Mouse (Mus musculus) forebrain, embryonic 11.5 days (tissue): ENCODE results near the gene Nipal3. TPM values are rescaled to one million over a fixed set of nuclear protein-coding genes. Genes with fewer than 3 reads are reported as not detected.

ENCODE experiments used
- ATAC-seq: fragments of 200-750 bp; cut with Nextera tagmentation; replicated peaks from 2 replicates; pipeline ENCODE4 v1.8.0; 2017; ENCODE audit warnings: moderate TSS enrichment; ENCODE audit not compliant: low FRiP score
- DNase-seq: peaks from one replicate; pipeline ENCODE4 v3.0.0-alpha.2; 2017; ENCODE audit warnings: low spot score
- H3K27ac ChIP-seq: fragments of 300-500 bp; sonication (generic); 2 replicates; pipeline ENCODE4 v1.5.1; 2014; ENCODE audit warnings: low read depth, low read length
- H3K27me3 ChIP-seq: fragments of 300-500 bp; sonication (generic); 2 replicates; pipeline ENCODE4 v1.6.1; 2014; ENCODE audit warnings: mild to moderate bottlenecking, low read length, mixed read lengths; ENCODE audit not compliant: control insufficient read depth, insufficient read depth
- H3K36me3 ChIP-seq: fragments of 300-500 bp; sonication (generic); 2 replicates; pipeline ENCODE4 v1.6.1; 2014; ENCODE audit warnings: mild to moderate bottlenecking, low read length, moderate library complexity, mixed read lengths; ENCODE audit not compliant: control insufficient read depth, insufficient read depth
- H3K4me1 ChIP-seq: fragments of 300-500 bp; sonication (generic); replicated peaks from 2 replicates; pipeline ENCODE4 v1.6.1; 2014; ENCODE audit warnings: low read length, mixed read lengths; ENCODE audit not compliant: control insufficient read depth, insufficient read depth
- H3K4me2 ChIP-seq: fragments of 300-500 bp; sonication (generic); 2 replicates; pipeline ENCODE4 v1.6.1; 2014; ENCODE audit warnings: low read depth, mild to moderate bottlenecking, low read length, moderate library complexity, mixed read lengths; ENCODE audit not compliant: severe bottlenecking
- H3K4me3 ChIP-seq: fragments of 300-500 bp; sonication (generic); 2 replicates; pipeline ENCODE4 v1.5.1; 2014; ENCODE audit warnings: low read depth, low read length
- H3K9ac ChIP-seq: fragments of 300-500 bp; sonication (generic); 2 replicates; pipeline ENCODE4 v1.6.1; 2014; ENCODE audit warnings: low read length
- H3K9me3 ChIP-seq: fragments of 300-500 bp; sonication (generic); 2 replicates; pipeline ENCODE4 v1.6.1; 2016; ENCODE audit warnings: low read length, mixed read lengths; ENCODE audit not compliant: control insufficient read depth
- WGBS: fragments of 180-500 bp; shearing (Covaris S2); extraction: QIAGEN DNeasy Blood & Tissue Kit; methylation state at CpG from one replicate; pipeline ENCODE4 v1.1.7; 2014; 5-methylcytosine and 5-hydroxymethylcytosine counted together
- microRNA counts: library from miRNA; unstranded; fragments of <30 nt; microRNA quantifications from one replicate; lab custom pipeline; 2015
- microRNA-seq: library from miRNA; unstranded; fragments of <30 nt; microRNA quantifications from one replicate; pipeline ENCODE4, GENCODE M21; 2016; ENCODE audit not compliant: insufficient number of aligned reads
- polyA plus RNA-seq: library from polyadenylated mRNA; unstranded; fragments of >200 nt; fragmentation: Nextera tagmentation; extraction: Ambion mirVana; gene quantifications from 2 replicates; pipeline ENCODE4 v1.2.1, GENCODE M21; 2014

The Nipal3 gene
- polyA plus RNA-seq, 1 experiment from 2014 or later, result 3.0 TPM

GRCm38 (mm10) chr4:135401881-135402280 lies 93.0 kb downstream of the Nipal3 start:
- DNase-seq (no peak), ATAC-seq (no peak)
- peaks cover 10% of the 10 kb centered on the region for H3K27me3 ChIP-seq
- H3K4me2 ChIP-seq, result no peak overlapping the region
- 0 out of 2 replicates have a peak, but pooled peaks cover 9% of the 10 kb centered on the region for H3K4me1 ChIP-seq
- WGBS, result 26% methylated on average over 7 of the region's 7 CpGs
- H3K9me3 ChIP-seq, result no peaks in the 10 kb centered on the region
- H3K9ac ChIP-seq, result no peak overlapping the region
- no peak overlapping the region for H3K4me3 ChIP-seq
- no peaks in the 10 kb centered on the region for H3K36me3 ChIP-seq
- H3K27ac ChIP-seq, result no peak overlapping the region

- peak within 1 kb of the TSS; percentile 51 for H3K9ac ChIP-seq
- 0 out of 2 replicates have a peak, but pooled peaks cover 9% of the 10 kb centered on the region for H3K4me1 ChIP-seq
- DNase-seq (peak; percentile 63), ATAC-seq (no peak)
- H3K27me3 ChIP-seq, result peaks cover 10% of the 10 kb centered on the region
- no peak within 1 kb of the TSS for H3K27ac ChIP-seq
- H3K4me2 ChIP-seq, result peak within 1 kb of the TSS; percentile 60
- H3K36me3 ChIP-seq, result no peaks in the 10 kb centered on the region
- H3K4me3 ChIP-seq, result peak within 1 kb of the TSS; percentile 32
- under 1% methylated on average over 29 of the region's 29 CpGs for WGBS
- no peaks in the 10 kb centered on the region for H3K9me3 ChIP-seq
These were observed 96.8 kb downstream of the Nipal3 start, which contains the start of gene Ncmap for GRCm38 (mm10) chr4:135397991-135398390. Gene Ncmap (minus strand): TSS chr4:135398227.

GRCm38 (mm10) chr4:135397551-135397950 lies 97.3 kb downstream of the Nipal3 start:
- Histone ChIP-seq H3K4me2 (peak overlapping the region; percentile 60), H3K9me3 (no peaks in the 10 kb centered on the region), H3K27me3 (peaks cover 10% of the 10 kb centered on the region), H3K4me1 (0 out of 2 replicates have a peak, but pooled peaks cover 9% of the 10 kb centered on the region), H3K36me3 (no peaks in the 10 kb centered on the region), H3K27ac (no peak overlapping the region), H3K4me3 (peak overlapping the region; percentile 32), H3K9ac (peak overlapping the region; percentile 51)
- no peak for DNase-seq
- 1% methylated on average over 16 of the region's 16 CpGs for WGBS
- no peak for ATAC-seq

GRCm38 (mm10) chr4:135396303-135396702 lies 98.5 kb downstream of the Nipal3 start:
- H3K27ac ChIP-seq, result no peak overlapping the region
- H3K9me3 ChIP-seq, result no peaks in the 10 kb centered on the region
- H3K9ac ChIP-seq, result no peak overlapping the region
- H3K4me1 ChIP-seq, result 0 out of 2 replicates have a peak, but pooled peaks cover 9% of the 10 kb centered on the region
- H3K36me3 ChIP-seq, result no peaks in the 10 kb centered on the region
- H3K4me2 ChIP-seq, result no peak overlapping the region
- no peak for ATAC-seq
- DNase-seq, result no peak
- WGBS, result 90% methylated on average over 5 of the region's 5 CpGs
- peaks cover 10% of the 10 kb centered on the region for H3K27me3 ChIP-seq
- H3K4me3 ChIP-seq, result no peak overlapping the region

MicroRNAs encoded within 50 kb of the gene (microRNA counts, 519-probe panel; counts per million panel counts)
- microRNA mmu-miR-700 (lab: Ali Mortazavi, UCI), result 31.2 counts per million

Small RNA genes within 50 kb of the gene (microRNA-seq; reads per million reads assigned to microRNA genes)
- gene Gm25317 (not detected), gene Mir700 (367 reads per million, percentile 55 among the genes with 10 or more reads in this experiment)

Other genes starting within 250 kb of the Nipal3 start
- gene Clic4, start 222.2 kb downstream of the Nipal3 start, polyA plus RNA-seq, result 194 and 195 TPM in 2 replicates
- 212 and 241 TPM in 2 replicates for gene Srrm1, start 141.7 kb downstream of the Nipal3 start, polyA plus RNA-seq
- 0.20 and 0.43 TPM in 2 replicates for gene Ncmap, start 96.8 kb downstream of the Nipal3 start, polyA plus RNA-seq
- 12.7 and 14.1 TPM in 2 replicates for gene Rcan3, start 61.2 kb downstream of the Nipal3 start, polyA plus RNA-seq
- 0.35 and 0.44 TPM in 2 replicates for gene Stpg1, start 248 bp downstream of the Nipal3 start, polyA plus RNA-seq
- 3.9 and 4.5 TPM in 2 replicates for gene Grhl3, start 78.6 kb upstream of the Nipal3 start, polyA plus RNA-seq
- gene Ifnlr1, start 191.2 kb upstream of the Nipal3 start, polyA plus RNA-seq, result 0.32 and 0.59 TPM in 2 replicates
- gene Il22ra1, start 233.1 kb upstream of the Nipal3 start, polyA plus RNA-seq, result not detected in 2 replicates